Mouse (Mus musculus): Measurements from ENCODE around the gene Cdh18.

GRCm38 (mm10) chr15:22716376-22716775 is 167.6 kb downstream of the Cdh18 start:
- no peak for TF ChIP-seq CTCF (IDR thresholded peaks at IDR 0.05; ENCODE audit: low read depth)
- TF ChIP-seq EP300 (optimal IDR thresholded peaks at IDR 0.05) = no peak
